Mouse (Mus musculus): ENCODE data around the gene Gm20388.
"Not testable (repeated sequence)": the region's sequence is repeated elsewhere in the genome, so short reads cannot be mapped to it uniquely, and the experiment has no call there.

The Gm20388 gene

GRCm38 (mm10) chr8:123422056-123422780 lies 3511.6 kb downstream of the Gm20388 start:
- DNase-seq (ENCODE audit: low read depth, low spot score): peak; percentile 93

- DNase-seq (ENCODE audit: low read depth, low spot score): no peak
Measured at GRCm38 (mm10) chr8:123422781-123423159, 3512.1 kb downstream of the Gm20388 start.

GRCm38 (mm10) chr8:123423441-123423840 lies 3512.8 kb downstream of the Gm20388 start, which contains the start of gene Def8:
Gene Def8, plus strand, starts transcription at chr8:123423527.
- peak; percentile 3 for DNase-seq (ENCODE audit: low read depth, low spot score)

- DNase-seq (ENCODE audit: low read depth, low spot score): no peak
Measured at GRCm38 (mm10) chr8:123426511-123427509, 3516.2 kb downstream of the Gm20388 start.

- DNase-seq (ENCODE audit: low read depth, low spot score): no peak
Measured at GRCm38 (mm10) chr8:123427639-123428275, 3517.1 kb downstream of the Gm20388 start.

GRCm38 (mm10) chr8:123428343-123428893 lies 3517.8 kb downstream of the Gm20388 start:
- no peak for DNase-seq (ENCODE audit: low read depth, low spot score)

- DNase-seq (ENCODE audit: low read depth, low spot score): no peak
Measured at GRCm38 (mm10) chr8:123428939-123429721, 3518.5 kb downstream of the Gm20388 start.

GRCm38 (mm10) chr8:123429722-123430013 lies 3519.0 kb downstream of the Gm20388 start:
- not testable (repeated sequence) for DNase-seq (ENCODE audit: low read depth, low spot score)

GRCm38 (mm10) chr8:123430936-123431335 lies 3520.3 kb downstream of the Gm20388 start:
- DNase-seq (ENCODE audit: low read depth, low spot score): not testable (repeated sequence)

GRCm38 (mm10) chr8:123431616-123432365 lies 3521.2 kb downstream of the Gm20388 start:
- DNase-seq (ENCODE audit: low read depth, low spot score): no peak

- no peak for DNase-seq (ENCODE audit: low read depth, low spot score)
Measured at GRCm38 (mm10) chr8:123432381-123432780, 3521.7 kb downstream of the Gm20388 start.

- DNase-seq (ENCODE audit: low read depth, low spot score): not testable (repeated sequence)
Measured at GRCm38 (mm10) chr8:123433241-123433974, 3522.8 kb downstream of the Gm20388 start.

GRCm38 (mm10) chr8:123441788-123442187 lies 3531.1 kb downstream of the Gm20388 start:
- no peak for DNase-seq (ENCODE audit: low read depth, low spot score)

- no peak for DNase-seq (ENCODE audit: low read depth, low spot score)
Measured at GRCm38 (mm10) chr8:123442351-123442750, 3531.7 kb downstream of the Gm20388 start.

- DNase-seq (ENCODE audit: low read depth, low spot score): peak; percentile 96
Measured at GRCm38 (mm10) chr8:123442871-123443575, 3532.4 kb downstream of the Gm20388 start.

- DNase-seq (ENCODE audit: low read depth, low spot score): no peak
Measured at GRCm38 (mm10) chr8:123443576-123443921, 3532.9 kb downstream of the Gm20388 start.

- DNase-seq (ENCODE audit: low read depth, low spot score): peak; percentile 5
Measured at GRCm38 (mm10) chr8:123444131-123444530, 3533.5 kb downstream of the Gm20388 start.

- DNase-seq (ENCODE audit: low read depth, low spot score): peak; percentile 28
Measured at GRCm38 (mm10) chr8:123445981-123446380, 3535.3 kb downstream of the Gm20388 start.

GRCm38 (mm10) chr8:123446799-123447198 lies 3536.2 kb downstream of the Gm20388 start:
- DNase-seq (ENCODE audit: low read depth, low spot score): peak; percentile 69

All from ES-CJ7 (cell line).